ENCODE assay signal across 11 mouse cellular contexts in the genomic region with DNA sequence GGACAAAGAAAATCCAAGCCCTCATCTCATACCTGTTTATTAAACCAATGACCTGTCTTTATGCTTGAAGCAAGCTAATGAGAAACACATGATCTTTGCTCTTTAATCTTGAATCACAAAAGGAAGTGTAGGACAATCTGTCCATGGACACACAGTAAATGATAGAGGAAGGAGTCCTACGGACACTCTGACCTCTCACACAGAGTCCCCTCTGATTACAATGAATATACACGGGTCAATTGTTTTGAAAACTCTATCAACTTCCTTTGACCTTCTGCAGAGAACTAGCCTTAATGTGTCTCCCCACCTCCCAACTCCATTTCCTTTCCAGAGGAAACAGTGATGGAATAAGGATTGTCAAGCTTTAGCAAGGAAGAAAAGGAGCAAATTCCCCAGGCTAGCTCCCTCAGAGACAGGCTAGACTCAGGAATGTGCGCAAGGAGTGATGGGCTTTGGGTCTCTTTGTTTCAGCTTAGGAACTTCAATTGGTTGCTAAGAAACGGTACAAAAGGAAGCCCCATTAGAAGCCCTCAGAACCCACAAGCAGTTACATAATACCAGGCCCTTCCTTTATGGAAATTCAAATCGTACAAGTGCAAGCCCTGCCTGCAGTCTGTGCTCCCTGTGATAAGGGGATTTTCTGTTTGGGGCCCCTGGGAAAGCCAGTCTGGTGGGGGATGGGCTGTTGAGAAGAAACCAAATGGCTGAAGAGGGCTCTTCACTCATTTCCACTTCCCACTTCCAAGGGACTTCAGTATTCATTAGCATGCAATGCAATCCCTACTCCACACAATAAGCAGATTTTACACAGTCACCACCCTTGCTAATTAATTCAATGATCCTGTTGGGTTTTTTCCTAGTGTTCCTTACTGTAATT.
A peak's percentile ranks its signal among the peaks of the same experiment; 100 is the strongest.
DNase-seq lines count a peak whose midpoint lies in the region; ATAC-seq lines count a peak whose summit lies in the region.
"Had no signal": no experiment of that assay in that cellular context is flagged by ENCODE, and none has a peak within 500 bp of the region (broad histone marks: within the 10 kb centered on the region; RNA-seq: fewer than 3 reads in every experiment).

No protein-coding gene starts in this region.

- H3K36me3 ChIP-seq in hindbrain, embryonic 13.5 days = no peaks in the 10 kb centered on the region
- H3K36me3 ChIP-seq in midbrain, embryonic 15.5 days (replicated peaks) = no peaks in the 10 kb centered on the region

- intact Hi-C loops in left cerebral cortex, postnatal 14 days (cut with DNase I) = no loop called here

- DNase-seq in WW6 (ENCODE audit: low read depth, low spot score) = peak; percentile 24
- DNase-seq in embryo, embryonic 11 days = peak; percentile 72
- DNase-seq in thymus, postnatal 25 days = no peak
- DNase-seq in left cerebral cortex, adult 18-20 months (ENCODE audit: low spot score in 2 of 2) = no peak
- DNase-seq in left cerebral cortex, postnatal 14 days (ENCODE audit: low spot score in 2 of 2) = no peak
- DNase-seq: cerebellum, adult 9-10 months; layer of hippocampus, postnatal 36 days had no signal

- H3K4me1 ChIP-seq in hindbrain, embryonic 13.5 days (replicated peaks) = peaks cover 9% of the 10 kb centered on the region
- H3K4me1 ChIP-seq in midbrain, embryonic 15.5 days = peaks cover 8% of the 10 kb centered on the region

- H3K9me3 ChIP-seq in hindbrain, embryonic 13.5 days = no peaks in the 10 kb centered on the region
- H3K9me3 ChIP-seq in midbrain, embryonic 15.5 days = no peaks in the 10 kb centered on the region
- H3K9me3 ChIP-seq: megakaryocyte, embryonic 14.5 days had no signal

- 7% methylated on average over 5 of the region's 5 CpGs for WGBS in hindbrain, embryonic 13.5 days
- 7% methylated on average over 5 of the region's 5 CpGs for WGBS in midbrain, embryonic 15.5 days

- no peak overlapping the region for H3K9ac ChIP-seq in hindbrain, embryonic 13.5 days
- no peak overlapping the region for H3K9ac ChIP-seq in midbrain, embryonic 15.5 days

- ATAC-seq in hindbrain, embryonic 13.5 days (ENCODE audit: low FRiP score) = peak; percentile 92
- ATAC-seq in midbrain, embryonic 15.5 days (replicated peaks) = peak; percentile 90
- no peak for ATAC-seq in monocyte, adult 5-6 weeks (replicated peaks; ENCODE audit: insufficient number of reproducible peaks, low FRiP score, low TSS enrichment, poor library complexity, severe bottlenecking)

- no peak overlapping the region for H3K4me2 ChIP-seq in hindbrain, embryonic 13.5 days
- no peak overlapping the region for H3K4me2 ChIP-seq in midbrain, embryonic 15.5 days

- H3K27me3 ChIP-seq in hindbrain, embryonic 13.5 days = 0 out of 2 replicates have a peak, but pooled peaks cover 3% of the 10 kb centered on the region
- H3K27me3 ChIP-seq in midbrain, embryonic 15.5 days (replicated peaks) = no peaks in the 10 kb centered on the region

- no peak overlapping the region for H3K4me3 ChIP-seq in hindbrain, embryonic 13.5 days
- no peak overlapping the region for H3K4me3 ChIP-seq in midbrain, embryonic 15.5 days
- H3K4me3 ChIP-seq: megakaryocyte, embryonic 14.5 days had no signal

- H3K27ac ChIP-seq in hindbrain, embryonic 13.5 days = 0 out of 2 replicates have a peak overlapping the region, but pooled peaks have one; percentile 30
- H3K27ac ChIP-seq in midbrain, embryonic 15.5 days = peak overlapping the region; percentile 19; the same call in 1 of the 2 replicates

Comparison
In these comparisons a context has a peak if more than half of its experiments do, and no peak if none do; other contexts are left out.
1. DNase-seq: peak in WW6 (single experiment) and embryo, embryonic 11 days (single experiment); none in thymus, postnatal 25 days (single experiment), left cerebral cortex, adult 18-20 months (0 of 2) and left cerebral cortex, postnatal 14 days (0 of 2).